Mouse (Mus musculus): ENCODE results near the gene Hs3st3a1.

GRCm38 (mm10) chr11:64473679-64474078, 38.5 kb downstream of the Hs3st3a1 start:
- no peak for TF ChIP-seq CTCF (IDR thresholded peaks at IDR 0.05; ENCODE audit: low read depth)
- TF ChIP-seq EP300 (IDR thresholded peaks at IDR 0.05; ENCODE audit: low read depth) = no peak
